Mouse (Mus musculus) cerebellum, adult 2 months (tissue): ENCODE data around the gene Prpf4.

ENCODE experiments used
- CTCF ChIP-seq: fragments of 200-500 bp; IDR thresholded peaks from 2 replicates; pipeline ENCODE4 v1.5.1; 2011; ENCODE audit warnings: low read depth, mild to moderate bottlenecking, control low read depth, low read length, moderate library complexity, borderline replicate concordance; ENCODE audit not compliant: insufficient read depth
- POLR2A ChIP-seq: fragments of 200-500 bp; IDR thresholded peaks from 2 replicates; pipeline ENCODE4 v1.6.1; 2011; ENCODE audit warnings: low read length, control low read depth, borderline replicate concordance; ENCODE audit not compliant: insufficient read depth

GRCm38 (mm10) chr4:62391892-62392291 lies 16.7 kb upstream of the Prpf4 start:
- TF ChIP-seq POLR2A, result no peak
- TF ChIP-seq CTCF, result no peak
